Mouse (Mus musculus) heart, postnatal 4 days (tissue): ENCODE measurements at regions not wholly inside any gene's neighbourhood (a gene's known extent, or its start where the extent isn't known, plus 50 kb on each side); places are given as distances from the start of the nearest gene placed in this dataset.

Source experiments
- DNase-seq: peaks from one replicate; pipeline ENCODE4 v3.0.0; 2021

- no peak for DNase-seq
These were observed 158.8 kb upstream of the B3gat2 start for GRCm38 (mm10) chr1:23602710-23603291.

GRCm38 (mm10) chr1:23629366-23629765 lies 132.2 kb upstream of the B3gat2 start:
- DNase-seq, result no peak

- no peak for DNase-seq
These were observed 116.5 kb upstream of the B3gat2 start for GRCm38 (mm10) chr1:23645093-23645492.

GRCm38 (mm10) chr1:23648875-23649506 lies 112.6 kb upstream of the B3gat2 start:
- DNase-seq, result no peak

- no peak for DNase-seq
These were observed 111.7 kb upstream of the B3gat2 start for GRCm38 (mm10) chr1:23649886-23650285.

- DNase-seq, result no peak
These were observed 107.9 kb upstream of the B3gat2 start for GRCm38 (mm10) chr1:23653628-23654027.

GRCm38 (mm10) chr1:23655768-23656167 lies 105.8 kb upstream of the B3gat2 start:
- no peak for DNase-seq

GRCm38 (mm10) chr1:23656302-23656701 lies 105.3 kb upstream of the B3gat2 start:
- DNase-seq, result no peak

GRCm38 (mm10) chr1:23656718-23657117 lies 104.8 kb upstream of the B3gat2 start:
- no peak for DNase-seq

GRCm38 (mm10) chr1:23670514-23670913 lies 91.0 kb upstream of the B3gat2 start:
- DNase-seq, result no peak

- DNase-seq, result no peak
These were observed 87.2 kb upstream of the B3gat2 start for GRCm38 (mm10) chr1:23674357-23674756.

- no peak for DNase-seq
These were observed 85.3 kb upstream of the B3gat2 start for GRCm38 (mm10) chr1:23676301-23676700.

GRCm38 (mm10) chr1:23689398-23689797 lies 72.2 kb upstream of the B3gat2 start:
- DNase-seq, result no peak

- peak; percentile 53 for DNase-seq
These were observed 56.1 kb upstream of the B3gat2 start for GRCm38 (mm10) chr1:23705489-23705888.

GRCm38 (mm10) chr1:23706450-23706849 lies 55.1 kb upstream of the B3gat2 start:
- DNase-seq, result no peak
